Mouse (Mus musculus) embryonic stem cell, embryonic (primary cell): ENCODE data around the gene Dlx6.

Experiments
- CTCF ChIA-PET, 4 experiments: fragments of 300-600 bp in 2 of 4; fragments of 350-600 bp in 2 of 4; sonication (Branson Sonifier 250); formaldehyde crosslinking; loops; one replicate each; lab custom pipeline; 2022; ENCODE audit warnings: inconsistent platforms in 2 of 4; lab: Charles Lee
- POLR2A ChIA-PET, 4 experiments: fragments of 300-600 bp in 2 of 4; fragments of 350-600 bp in 2 of 4; sonication (Branson Sonifier 250); formaldehyde crosslinking; loops; one replicate each; lab custom pipeline; 2022; ENCODE audit warnings: antibody characterized with exemption in 4 of 4, inconsistent platforms in 1 of 4; lab: Charles Lee

Gene Dlx6

GRCm38 (mm10) chr6:6880361-6881114, 17.4 kb downstream of the Dlx6 start:
- POLR2A ChIA-PET: interaction anchor here in 2 of 4 experiments (0.6 to 3.9 kb wide), 6 partner anchors 9 to 702 kb away, joined by 3 to 13 read pairs (median 4); no protein-coding TSS in a partner anchor
- CTCF ChIA-PET: interaction anchor here in 1 of 4 experiments (0.7 kb wide), 1 partner anchor 675 kb away, joined by 4 read pairs; no protein-coding TSS in a partner anchor

- CTCF ChIA-PET: interaction anchor here in 1 of 4 experiments (0.7 kb wide), 1 partner anchor 676 kb away, joined by 4 read pairs; no protein-coding TSS in a partner anchor
- POLR2A ChIA-PET: interaction anchor here in 2 of 4 experiments (0.6 to 3.9 kb wide), 5 partner anchors 12 to 703 kb away, joined by 3 to 13 read pairs (median 4); no protein-coding TSS in a partner anchor
Observed at GRCm38 (mm10) chr6:6881115-6881637, 18.0 kb downstream of the Dlx6 start.

- ChIA-PET CTCF (interaction anchor here in 2 of 4 experiments (0.7 to 1.8 kb wide), 3 partner anchors 11 to 19 kb away, joined by 3 to 9 read pairs (median 5); no protein-coding TSS in a partner anchor), POLR2A (interaction anchor here in 1 of 4 experiments (0.6 to 3.9 kb wide), 5 partner anchors 12 to 45 kb away, joined by 3 to 13 read pairs (median 4); no protein-coding TSS in a partner anchor)
Observed at GRCm38 (mm10) chr6:6881638-6882190, 18.6 kb downstream of the Dlx6 start, which contains the start of gene Dlx5. TSS of gene Dlx5 (minus strand) at chr6:6882085.

GRCm38 (mm10) chr6:6882266-6882797, 19.2 kb downstream of the Dlx6 start:
- POLR2A ChIA-PET: interaction anchor here in 2 of 4 experiments (0.6 to 1.7 kb wide), 5 partner anchors 17 to 1498 kb away, joined by 3 to 5 read pairs (median 3); no protein-coding TSS in a partner anchor
- CTCF ChIA-PET: interaction anchor here in 3 of 4 experiments (0.6 to 1.8 kb wide), 6 partner anchors 12 to 1399 kb away, joined by 3 to 9 read pairs (median 4); no protein-coding TSS in a partner anchor

GRCm38 (mm10) chr6:6884897-6885296, 21.8 kb downstream of the Dlx6 start:
- POLR2A ChIA-PET: interaction anchor here in 1 of 4 experiments (0.6 kb wide), 1 partner anchor 788 kb away, joined by 3 read pairs; no protein-coding TSS in a partner anchor
- CTCF ChIA-PET: interaction anchor here in 3 of 4 experiments (0.6 to 1.4 kb wide), 12 partner anchors 15 to 1239 kb away, joined by 3 to 17 read pairs (median 3); no protein-coding TSS in a partner anchor

GRCm38 (mm10) chr6:6886225-6886624, 23.1 kb downstream of the Dlx6 start:
- CTCF ChIA-PET: interaction anchor here in 1 of 4 experiments (1.0 kb wide), 1 partner anchor 38 kb away, joined by 3 read pairs; no protein-coding TSS in a partner anchor
- POLR2A ChIA-PET: no interaction called here

GRCm38 (mm10) chr6:6890047-6890446, 26.9 kb downstream of the Dlx6 start:
- CTCF ChIA-PET: interaction anchor here in 1 of 4 experiments (0.6 kb wide), 1 partner anchor 359 kb away, joined by 3 read pairs; no protein-coding TSS in a partner anchor
- POLR2A ChIA-PET: no interaction called here

GRCm38 (mm10) chr6:6909586-6909985, 46.5 kb downstream of the Dlx6 start:
- POLR2A ChIA-PET: no interaction called here
- CTCF ChIA-PET: no interaction called here

- ChIA-PET CTCF (interaction anchor here in 2 of 4 experiments (0.8 to 1.9 kb wide), 4 partner anchors 17 to 1056 kb away, joined by 3 to 5 read pairs (median 4); partner anchors contain the start of gene Sem1 (in 1 of the 2)), POLR2A (interaction anchor here in 1 of 4 experiments (0.5 kb wide), 1 partner anchor 33 kb away, joined by 3 read pairs; no protein-coding TSS in a partner anchor)
Observed at GRCm38 (mm10) chr6:6914304-6914703, 51.2 kb downstream of the Dlx6 start.

GRCm38 (mm10) chr6:6914849-6915525, 51.9 kb downstream of the Dlx6 start:
- ChIA-PET CTCF (interaction anchor here (0.5 to 1.9 kb wide), 11 partner anchors 9 to 1058 kb away, joined by 3 to 5 read pairs (median 3); partner anchors contain the start of gene Sem1 (in 1 of the 4)), POLR2A (no interaction called here)

GRCm38 (mm10) chr6:6915526-6915915, 52.4 kb downstream of the Dlx6 start:
- POLR2A ChIA-PET: interaction anchor here in 1 of 4 experiments (0.5 kb wide), 1 partner anchor 750 kb away, joined by 3 read pairs; no protein-coding TSS in a partner anchor
- CTCF ChIA-PET: interaction anchor here in 3 of 4 experiments (0.5 to 1.9 kb wide), 8 partner anchors 10 to 1058 kb away, joined by 3 to 5 read pairs (median 4); no protein-coding TSS in a partner anchor

- ChIA-PET POLR2A (no interaction called here), CTCF (no interaction called here)
Observed at GRCm38 (mm10) chr6:6917334-6917733, 54.2 kb downstream of the Dlx6 start.
